Mouse (Mus musculus) monocyte, adult 5-6 weeks (primary cell): ENCODE results near the gene Haus4. TPM values are rescaled to one million over a fixed set of nuclear protein-coding genes. Genes with fewer than 3 reads are reported as not detected.

Source experiments
- ATAC-seq: fragments of 153-309, 156-312 bp; replicated peaks from 2 replicates; pipeline ENCODE4 v1.8.0; 2017; ENCODE audit warnings: mild to moderate bottlenecking; ENCODE audit not compliant: low TSS enrichment, insufficient number of reproducible peaks, severe bottlenecking, poor library complexity, low FRiP score
- total RNA-seq: library from RNA; stranded (forward); fragments of 200-1000, 200-491, 200-594 nt; gene quantifications from 3 replicates; pipeline ENCODE4 v1.2.3, GENCODE M21; 2017

Haus4 gene
- total RNA-seq, 1 experiment from 2014 or later: 22.6 TPM

DNA sequence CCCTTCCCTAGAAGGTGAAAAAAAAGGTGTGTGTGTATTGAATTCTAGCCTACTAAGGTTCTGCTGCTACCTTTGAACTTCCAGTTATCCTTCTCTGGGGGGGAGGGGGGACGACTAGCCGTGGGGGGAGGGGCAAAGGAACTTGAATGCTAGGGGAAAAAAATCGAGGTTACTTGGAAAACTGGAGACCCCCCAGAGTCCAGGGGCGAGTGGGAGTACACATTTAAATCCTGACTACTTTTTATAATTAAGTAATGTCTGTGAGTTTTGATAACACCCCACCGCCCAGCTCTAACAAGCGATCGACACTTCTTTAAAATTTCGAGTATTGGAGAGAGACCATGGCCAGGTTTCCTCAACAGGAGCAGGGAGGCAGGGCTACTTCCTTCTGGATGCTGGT lies 20.6 kb upstream of the Haus4 start:
- no peak for ATAC-seq

DNA sequence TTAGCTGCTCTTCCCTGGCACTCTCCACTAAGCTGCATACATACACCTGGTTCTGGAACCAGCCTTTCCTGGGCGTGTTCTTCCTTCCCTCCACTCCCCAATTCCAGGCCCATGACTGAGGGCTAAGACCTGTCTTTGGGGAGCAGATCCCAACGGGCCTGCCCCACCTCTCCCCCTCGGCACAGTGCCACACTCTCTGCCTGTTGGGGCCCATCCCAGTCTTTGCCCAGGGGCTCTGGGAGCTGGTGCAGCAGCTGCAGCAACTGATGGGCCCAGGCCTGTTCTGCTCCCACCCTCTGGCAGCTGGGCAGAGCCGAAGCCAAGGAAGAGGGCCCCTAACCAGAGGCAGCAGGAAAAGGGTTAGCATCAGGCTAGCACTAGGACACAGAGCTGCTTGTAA lies 19.8 kb upstream of the Haus4 start:
- ATAC-seq: no peak

DNA sequence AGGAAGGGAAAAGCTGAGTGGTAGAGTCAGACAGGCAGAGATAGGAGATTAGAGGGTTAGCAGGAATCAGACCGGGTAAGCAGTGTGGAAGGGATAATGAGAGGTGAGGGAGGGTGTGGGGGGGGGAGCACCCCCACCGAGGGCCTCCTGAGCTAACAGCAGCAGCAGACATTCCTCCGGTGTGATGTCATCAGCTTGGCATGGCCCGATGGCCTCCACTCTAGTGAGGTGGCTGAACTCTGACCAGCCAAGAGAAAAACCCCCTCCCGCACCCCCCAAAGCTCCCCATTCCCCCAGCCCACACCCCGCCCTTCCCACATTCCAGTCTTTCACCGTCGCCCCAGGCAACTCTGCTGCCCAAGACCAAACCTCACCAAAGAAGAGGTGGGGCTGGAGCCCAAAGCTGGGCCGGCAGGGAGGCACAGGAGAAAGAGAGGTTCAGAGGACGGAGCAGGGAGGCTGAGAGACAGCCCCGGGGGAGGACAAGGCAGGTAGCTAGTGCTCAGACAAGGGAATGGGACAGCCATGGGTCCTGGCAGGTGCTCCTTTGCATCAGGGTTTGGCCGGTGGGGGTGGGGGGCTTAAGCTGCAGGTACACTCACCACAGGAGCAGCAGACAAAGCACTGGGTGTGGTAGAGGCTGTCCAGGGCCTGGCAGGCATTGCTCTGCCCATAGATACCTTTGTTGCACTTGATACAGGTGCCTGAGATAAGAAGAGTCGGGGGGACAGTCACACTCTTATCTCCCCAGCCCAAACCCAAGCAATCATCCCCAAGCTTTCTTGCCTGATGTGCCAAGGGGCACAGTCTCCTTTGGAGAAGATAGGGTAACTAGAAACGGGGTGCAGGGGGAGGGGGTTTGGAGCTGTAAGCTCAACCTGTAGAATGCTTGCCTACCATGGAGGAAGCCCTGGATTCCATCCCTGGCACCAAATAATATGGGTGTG lies 18.6 kb upstream of the Haus4 start:
- no peak for ATAC-seq

DNA sequence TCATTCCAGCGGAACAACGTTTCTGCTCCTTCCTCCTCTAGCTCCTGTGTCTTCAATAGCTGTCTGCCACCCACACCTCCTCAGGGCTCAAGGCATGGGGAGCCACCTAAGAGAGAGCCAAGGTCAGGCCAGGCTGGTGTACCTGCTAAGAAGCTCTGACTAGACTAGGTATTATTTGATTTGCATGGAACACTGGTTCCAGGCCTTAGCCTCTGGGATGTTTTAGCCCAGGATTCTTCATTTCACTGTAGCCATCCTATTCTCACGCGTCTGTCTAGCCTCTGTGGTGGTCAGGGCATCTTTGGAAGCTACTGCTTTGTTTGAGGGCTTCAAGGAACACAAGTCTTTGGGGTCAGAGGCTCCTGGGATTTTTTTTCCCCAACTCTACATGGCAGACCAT lies 17.7 kb upstream of the Haus4 start:
- no peak for ATAC-seq

DNA sequence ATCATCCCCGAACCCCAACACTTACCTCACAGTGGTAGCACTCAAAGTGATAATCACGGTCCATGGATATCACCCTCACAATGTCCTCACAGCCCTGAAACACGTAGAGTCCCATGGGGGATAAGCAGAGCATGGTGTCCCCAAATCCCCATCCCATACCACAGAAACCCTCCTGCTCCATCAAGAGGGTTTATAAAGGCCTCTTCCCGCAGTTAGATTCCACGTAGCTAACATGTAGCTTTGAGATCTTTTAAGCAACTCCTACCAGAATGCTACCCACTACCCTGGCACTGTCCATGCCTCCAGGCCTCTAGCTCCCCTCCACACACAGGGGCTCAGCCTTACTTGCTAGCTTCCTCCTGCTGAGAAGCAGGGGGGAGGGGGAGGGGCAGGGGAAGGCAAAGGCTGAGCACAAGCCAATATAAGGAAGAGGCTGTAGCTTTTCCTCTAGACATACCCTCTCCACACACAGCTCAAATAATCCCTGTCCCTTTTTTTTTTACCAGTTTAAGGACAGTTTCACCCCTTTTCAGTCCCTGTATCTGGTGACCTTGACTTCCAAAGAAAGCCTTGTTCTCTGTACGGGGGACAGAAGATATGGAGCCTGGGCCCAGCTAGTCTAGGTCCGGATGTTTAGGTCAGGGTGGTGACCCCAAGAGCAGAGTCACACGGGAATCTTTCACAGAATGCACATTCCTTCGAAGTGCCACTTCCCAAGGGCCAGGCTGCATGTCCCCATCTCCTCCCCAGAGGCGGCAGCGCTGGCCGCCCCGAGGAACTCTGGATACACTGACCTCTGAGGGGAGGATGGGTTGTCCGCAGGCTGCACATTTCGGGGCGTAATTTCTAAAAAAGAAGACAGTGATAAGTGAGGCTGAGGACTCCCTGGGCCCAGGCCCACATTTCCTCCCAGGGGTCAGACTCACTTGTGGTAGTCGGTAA lies 15.3 kb upstream of the Haus4 start:
- no peak for ATAC-seq

DNA sequence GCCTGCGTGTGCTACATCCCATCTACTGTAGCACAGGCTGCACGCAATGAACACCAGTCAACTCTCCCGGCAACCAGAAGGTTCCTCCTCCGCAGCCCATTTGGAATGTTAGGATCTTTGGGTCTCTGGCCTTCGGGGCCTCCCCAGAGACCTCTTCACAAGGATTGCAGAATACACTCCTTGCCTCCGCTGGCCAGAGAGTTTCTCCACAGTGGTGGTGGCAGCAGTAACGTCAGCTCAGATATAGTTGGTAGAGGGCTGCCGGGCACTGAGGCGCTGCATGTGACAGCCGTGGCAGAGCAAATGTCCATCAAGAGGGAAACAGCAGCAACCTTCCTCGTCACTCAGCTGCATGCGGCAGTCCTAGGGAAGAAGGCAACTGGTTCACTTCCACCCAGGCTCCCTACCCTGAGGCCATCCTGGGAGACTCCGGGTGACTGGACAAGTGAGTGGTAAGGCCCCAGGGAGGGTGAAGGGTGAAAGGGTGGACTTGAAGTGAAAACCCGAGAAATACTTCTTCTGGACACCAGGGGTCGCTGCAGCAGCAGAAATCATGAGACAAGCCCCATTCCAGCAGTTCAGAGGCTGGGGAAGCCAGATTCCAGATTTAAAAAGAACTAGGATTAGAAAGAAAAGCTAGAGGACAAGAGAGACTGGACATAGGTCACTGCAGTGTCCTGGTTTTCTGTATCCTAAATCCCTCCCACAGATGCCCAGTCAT lies 14.4 kb upstream of the Haus4 start:
- peak; percentile 78 for ATAC-seq

DNA sequence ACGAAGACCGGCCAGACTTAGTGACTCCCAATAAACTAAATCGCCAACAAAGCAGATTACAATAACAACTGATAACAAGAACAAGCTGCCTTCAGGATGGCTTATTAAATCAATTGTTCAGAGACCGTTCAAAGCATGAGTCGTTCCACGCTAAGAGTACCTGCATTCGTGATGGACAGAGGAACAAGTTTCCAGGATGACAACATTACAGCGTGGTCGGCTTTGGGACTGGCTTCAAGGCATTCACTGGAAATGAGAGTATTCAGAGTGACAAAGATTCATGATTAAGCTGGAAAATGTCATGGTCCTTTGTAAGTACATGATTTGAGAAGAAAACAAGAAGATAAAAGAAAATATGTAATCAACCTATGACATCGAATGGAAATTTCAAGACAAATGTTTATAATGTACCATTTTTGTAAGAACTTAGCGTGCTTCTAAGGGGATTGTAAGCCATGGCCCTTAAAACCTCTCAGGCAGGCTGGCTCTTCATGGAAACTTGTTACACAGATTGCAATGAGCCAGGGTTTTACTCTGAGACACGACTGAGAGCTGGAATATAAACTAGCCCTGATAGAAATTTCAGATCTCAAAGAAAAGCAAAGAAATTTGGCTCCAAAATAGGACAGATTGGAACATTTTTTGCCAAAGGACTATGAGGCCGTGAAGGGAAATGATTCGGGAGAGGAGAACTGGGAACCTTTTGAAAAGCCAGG lies 6.3 kb upstream of the Haus4 start:
- ATAC-seq: no peak

DNA sequence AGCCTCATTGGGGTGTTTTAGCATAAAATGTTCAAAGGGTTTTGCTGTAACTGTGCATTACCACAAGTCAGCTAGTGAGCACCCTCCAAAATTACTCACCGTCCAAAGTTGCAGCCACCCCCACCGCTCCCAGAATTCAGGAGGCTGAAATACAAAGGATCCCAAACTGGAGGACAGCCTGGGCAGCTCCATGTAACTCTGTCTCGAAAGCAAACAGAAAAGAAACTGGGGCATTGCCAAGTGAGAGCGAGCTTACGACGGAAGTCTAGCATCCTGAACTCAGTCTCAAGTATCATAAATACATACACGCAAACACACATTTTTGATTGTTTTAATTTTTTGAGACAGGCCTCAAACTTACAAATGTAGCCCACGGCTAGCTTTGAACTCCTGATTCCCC lies 2.9 kb upstream of the Haus4 start:
- ATAC-seq: no peak

DNA sequence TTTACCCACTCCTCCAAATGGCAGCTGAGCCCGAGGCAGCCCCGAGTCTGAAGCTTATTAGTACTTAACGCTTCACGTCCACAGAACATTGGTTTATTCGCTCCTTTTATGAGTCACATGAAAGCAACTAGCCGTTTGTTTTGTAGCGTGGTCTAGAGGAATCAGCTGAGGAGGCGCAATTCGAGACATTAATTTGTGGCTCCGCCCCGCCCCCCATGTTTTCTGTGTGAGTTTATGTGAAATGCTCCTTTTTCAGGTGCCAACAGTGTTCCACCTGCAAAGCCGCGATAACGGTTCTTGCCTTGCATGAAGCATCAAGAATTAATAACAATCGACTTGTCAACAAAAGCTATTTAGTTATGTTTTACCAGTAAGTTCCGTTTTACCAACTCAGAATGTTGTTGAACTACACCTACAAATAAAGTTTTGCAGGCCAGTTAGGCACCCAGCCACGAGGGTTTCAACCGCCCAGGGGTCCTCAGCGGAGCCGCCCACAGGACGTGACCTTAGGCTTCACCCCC lies 902 bp downstream of the Haus4 start:
- 0 out of 2 replicates have a peak, but pooled peaks have one; percentile 1 for ATAC-seq

DNA sequence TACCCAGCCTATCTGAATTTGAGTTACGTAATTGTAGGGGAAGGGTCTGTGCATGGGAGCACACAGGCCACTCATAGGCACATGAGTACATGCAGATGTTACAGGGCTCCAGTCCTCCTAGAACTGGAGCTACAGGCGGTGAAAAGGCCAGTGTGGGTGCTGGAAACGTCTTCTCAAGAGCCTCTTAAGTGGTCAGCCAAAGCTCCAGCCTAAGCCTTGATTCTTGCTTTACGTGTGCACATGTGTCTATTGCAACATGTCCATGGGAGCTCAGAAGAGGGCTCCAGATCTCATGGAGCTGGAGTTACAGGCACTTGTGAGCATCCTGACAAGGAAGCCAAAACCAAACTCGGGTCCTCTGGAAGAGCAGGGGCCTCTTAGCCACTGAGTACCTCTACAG lies 9.7 kb downstream of the Haus4 start:
- ATAC-seq: no peak

DNA sequence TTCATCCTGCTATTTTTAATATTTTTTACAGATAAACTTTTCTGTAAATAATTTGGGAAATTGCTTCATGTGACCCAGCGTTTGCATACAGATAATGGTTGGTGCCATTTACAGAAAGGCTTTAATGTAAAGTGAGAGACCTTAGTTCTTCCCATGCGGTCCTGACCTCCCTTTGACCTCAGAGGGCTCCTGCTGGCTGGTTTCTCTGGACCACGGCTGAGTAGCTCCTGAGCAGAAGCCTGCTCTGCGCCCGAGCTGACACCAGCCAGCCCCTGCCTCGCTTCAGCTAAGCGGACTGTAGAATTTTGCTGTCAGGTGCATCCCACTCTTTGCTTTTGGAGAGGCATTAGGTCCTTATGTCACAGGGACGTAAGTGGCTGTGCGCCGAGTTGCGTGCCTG lies 13.6 kb downstream of the Haus4 start:
- ATAC-seq: no peak

DNA sequence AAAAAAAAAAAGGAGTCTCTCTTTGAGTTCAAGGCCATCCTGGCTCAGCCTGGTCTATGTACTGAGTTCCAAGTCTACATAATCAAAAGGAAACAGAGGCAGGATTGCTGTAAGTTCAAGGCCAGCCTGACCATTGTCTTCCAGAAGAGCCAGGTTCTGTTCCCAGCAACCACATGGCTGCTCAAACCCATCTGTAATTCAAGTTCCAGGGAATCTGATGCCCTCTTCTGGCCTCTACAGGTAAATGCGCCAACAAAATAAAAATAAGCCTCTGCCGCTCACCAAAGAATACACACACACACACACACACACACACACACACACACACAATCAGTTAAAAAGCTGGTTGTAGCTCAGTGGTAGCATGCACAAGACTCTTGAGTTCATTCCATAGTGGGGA lies 15.8 kb downstream of the Haus4 start:
- ATAC-seq: no peak

DNA sequence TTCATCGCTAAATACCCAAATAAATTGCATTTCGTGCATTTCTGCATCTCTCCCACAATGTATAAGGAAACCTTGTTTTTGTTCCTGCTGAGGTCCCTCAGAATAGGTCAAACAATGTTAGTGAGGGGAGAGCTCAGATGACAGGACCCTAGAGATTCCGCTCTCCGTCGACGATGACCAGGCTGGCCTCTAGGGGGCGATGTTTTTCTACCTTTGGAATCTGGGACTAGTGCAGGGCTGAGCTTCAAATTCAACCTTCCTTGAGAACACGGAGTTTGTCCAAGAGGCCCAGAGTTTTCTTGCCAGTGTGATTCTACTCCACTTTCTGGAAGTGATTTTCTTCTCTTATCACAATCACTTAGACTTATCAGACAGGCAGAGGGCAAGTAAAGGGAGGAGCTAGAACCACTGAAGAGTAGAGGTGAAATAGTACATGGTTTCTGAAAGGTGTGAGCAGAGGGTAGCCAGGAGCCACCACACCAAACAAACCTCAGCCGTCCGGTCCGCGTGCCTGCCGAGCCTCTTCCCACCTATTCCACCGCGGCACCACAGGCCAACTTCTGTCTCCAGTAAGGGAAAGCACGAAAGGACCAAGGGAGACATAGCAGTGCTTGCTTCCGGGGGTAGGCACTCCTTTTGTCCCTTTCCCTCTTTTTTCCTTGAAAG lies 25.8 kb downstream of the Haus4 start:
- peak; percentile 88; the same call in 1 of the 2 replicates for ATAC-seq

DNA sequence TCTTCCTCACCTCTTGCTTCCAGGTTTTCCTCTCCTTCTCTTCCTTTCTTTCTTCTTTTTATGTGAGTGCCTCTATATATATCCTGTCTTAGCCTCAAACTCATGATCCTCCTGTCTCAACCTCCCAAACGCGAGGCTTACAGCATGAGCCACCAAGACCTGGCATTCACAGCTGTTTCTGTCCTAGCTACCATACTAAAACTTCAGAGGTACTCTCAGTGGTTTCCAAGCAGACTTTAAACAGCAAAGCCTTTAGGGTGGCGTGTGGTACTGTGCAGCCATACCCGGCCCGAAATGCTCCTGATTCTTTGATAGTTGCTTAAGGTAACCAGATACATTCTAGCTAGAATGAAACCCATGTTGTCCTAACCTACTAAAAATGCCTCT lies 26.4 kb downstream of the Haus4 start:
- ATAC-seq: no peak

DNA sequence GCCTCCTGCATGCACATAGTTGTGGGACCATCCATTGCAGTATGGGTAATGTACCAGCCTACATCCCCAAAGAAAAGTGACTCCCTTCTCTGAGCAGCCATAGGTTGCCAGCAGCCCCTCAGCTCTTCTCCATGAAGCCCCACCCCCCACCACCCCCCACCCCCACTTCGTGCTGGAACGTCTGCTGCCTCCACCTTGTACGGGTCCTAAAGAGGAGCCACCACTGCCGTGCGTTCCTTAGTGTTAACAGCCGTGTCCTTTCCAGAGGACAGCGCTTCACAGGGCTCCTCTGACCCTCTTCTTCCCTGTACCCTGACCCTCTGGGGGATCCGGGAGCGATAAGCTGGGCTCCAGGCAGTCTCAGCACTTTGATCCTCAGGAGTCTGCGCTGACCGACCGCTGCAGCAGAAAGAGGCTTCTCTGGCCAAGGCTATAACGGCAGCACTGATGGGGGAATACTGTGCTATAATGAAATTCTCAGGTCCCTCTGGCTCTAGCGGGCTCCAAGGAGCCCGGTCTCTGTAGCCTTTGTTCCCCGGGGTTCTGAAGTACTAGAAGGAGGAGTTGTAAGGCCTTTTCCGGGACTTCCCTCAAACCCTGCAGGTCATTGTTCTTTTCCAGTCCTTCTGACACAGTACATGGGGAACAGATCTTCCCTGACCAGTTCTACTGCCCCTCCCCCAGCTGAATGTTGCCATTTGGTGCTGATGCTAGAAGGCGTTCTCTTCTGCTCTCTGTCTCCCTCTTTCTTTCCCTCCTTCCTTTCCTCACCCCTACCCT lies 27.0 kb downstream of the Haus4 start:
- no peak for ATAC-seq

DNA sequence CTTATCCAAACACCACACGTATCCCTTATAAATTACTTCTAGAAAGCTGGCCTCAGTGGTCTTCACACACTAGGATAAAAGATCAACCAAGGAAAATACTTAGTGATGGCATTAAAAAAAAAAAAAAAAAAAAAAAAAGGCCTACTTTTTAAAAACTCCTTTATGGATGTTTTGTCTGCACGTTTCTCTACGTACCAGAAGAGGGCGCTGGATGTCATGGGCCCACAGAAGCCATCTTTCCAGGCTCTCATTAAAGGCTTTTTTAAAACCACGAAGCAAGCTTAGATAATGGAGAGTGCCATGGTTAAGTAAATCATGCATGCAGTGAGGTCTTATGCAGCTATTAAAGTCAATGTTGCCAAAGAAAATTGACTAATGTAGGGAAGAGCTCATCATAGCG lies 30.8 kb downstream of the Haus4 start:
- ATAC-seq: no peak

DNA sequence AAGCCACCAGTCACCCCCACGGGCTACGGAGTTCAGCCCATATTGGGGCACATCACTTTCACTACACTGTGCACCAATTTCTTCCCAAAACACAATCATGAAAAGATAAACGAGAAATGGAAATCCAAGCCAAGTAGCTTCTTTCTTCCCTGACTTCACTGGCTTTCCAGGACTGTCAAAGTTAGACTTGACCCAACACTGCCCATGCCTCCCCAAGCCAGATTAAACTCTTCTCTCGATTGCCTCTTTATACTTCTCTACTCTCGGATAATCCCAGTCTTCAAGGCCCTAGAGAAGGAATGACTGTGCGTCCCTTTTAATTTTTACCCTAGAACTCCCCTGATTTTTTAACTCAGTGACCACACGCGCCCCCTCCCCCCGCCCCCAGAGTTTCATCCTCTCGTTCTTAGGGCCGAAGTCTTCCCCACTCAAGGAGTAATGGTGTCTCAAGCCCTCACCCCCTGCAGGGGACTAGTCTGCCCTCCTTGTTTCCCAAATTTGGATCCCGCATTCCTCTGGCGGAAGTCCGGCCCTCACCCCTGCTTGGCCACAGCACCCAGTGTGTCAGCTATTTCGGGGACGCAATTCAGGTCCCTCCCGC lies 37.6 kb downstream of the Haus4 start:
- no peak for ATAC-seq
